Mouse (Mus musculus) liver, embryonic 11.5 days (tissue): Measurements from ENCODE around the gene Cyth4. TPM values are rescaled to one million over a fixed set of nuclear protein-coding genes. Genes with fewer than 3 reads are reported as not detected.

Experiments used
- ATAC-seq: fragments of 200-750 bp; cut with Nextera tagmentation; replicated peaks from 2 replicates; pipeline ENCODE4 v1.8.0; 2017; ENCODE audit warnings: moderate number of reproducible peaks, mild to moderate bottlenecking, moderate TSS enrichment, moderate library complexity; ENCODE audit not compliant: low FRiP score
- DNase-seq: peaks from one replicate; pipeline ENCODE4 v3.0.0-alpha.2; 2017; ENCODE audit warnings: low spot score
- H3K27ac ChIP-seq: fragments of 300-500 bp; sonication (generic); 2 replicates; pipeline ENCODE4 v1.5.1; 2014; ENCODE audit warnings: mild to moderate bottlenecking, low read depth, low read length, control low read depth
- H3K27me3 ChIP-seq: fragments of 300-500 bp; sonication (generic); replicated peaks from 2 replicates; pipeline ENCODE4 v1.6.1; 2014; ENCODE audit warnings: low read length, mixed read lengths; ENCODE audit not compliant: control insufficient read depth, insufficient read depth
- H3K36me3 ChIP-seq: fragments of 300-500 bp; sonication (generic); 2 replicates; pipeline ENCODE4 v1.6.1; 2014; ENCODE audit warnings: mild to moderate bottlenecking, low read length, moderate library complexity, mixed read lengths; ENCODE audit not compliant: control insufficient read depth, insufficient read depth
- H3K4me1 ChIP-seq: fragments of 300-500 bp; sonication (generic); replicated peaks from 2 replicates; pipeline ENCODE4 v1.6.1; 2014; ENCODE audit warnings: low read length, mixed read lengths; ENCODE audit not compliant: control insufficient read depth, insufficient read depth
- H3K4me2 ChIP-seq: fragments of 300-500 bp; sonication (generic); 2 replicates; pipeline ENCODE4 v1.6.1; 2014; ENCODE audit warnings: mild to moderate bottlenecking, control low read depth, moderate library complexity
- H3K4me3 ChIP-seq: fragments of 300-500 bp; sonication (generic); 2 replicates; pipeline ENCODE4 v1.5.1; 2014; ENCODE audit warnings: low read depth, low read length, control low read depth
- H3K9ac ChIP-seq: fragments of 300-500 bp; sonication (generic); 2 replicates; pipeline ENCODE4 v1.6.1; 2014; ENCODE audit warnings: low read depth, low read length, control low read depth
- H3K9me3 ChIP-seq: fragments of 300-500 bp; sonication (generic); 2 replicates; pipeline ENCODE4 v1.6.1; 2016; ENCODE audit warnings: low read length, inconsistent platforms, mixed read lengths; ENCODE audit not compliant: control insufficient read depth
- WGBS: fragments of 180-500 bp; shearing (Covaris S2); extraction: QIAGEN DNeasy Blood & Tissue Kit; methylation state at CpG from one replicate; pipeline ENCODE4 v1.1.7; 2014; 5-methylcytosine and 5-hydroxymethylcytosine counted together
- polyA plus RNA-seq: library from polyadenylated mRNA; unstranded; fragments of >200 nt; fragmentation: Nextera tagmentation; extraction: Ambion mirVana; gene quantifications from 2 replicates; pipeline ENCODE4 v1.2.1, GENCODE M21; 2014

Gene Cyth4
- polyA plus RNA-seq, 1 experiment from 2014 or later, result 7.8 TPM

GRCm38 (mm10) chr15:78572658-78573397 is 24.0 kb upstream of the Cyth4 start, which contains the start of gene Rac2:
Gene Rac2 (minus strand): TSS chr15:78572783.
- Histone ChIP-seq H3K36me3 (no peaks in the 10 kb centered on the region), H3K27ac (peak within 1 kb of the TSS; percentile 98), H3K27me3 (no peaks in the 10 kb centered on the region), H3K9me3 (no peaks in the 10 kb centered on the region), H3K9ac (peak within 1 kb of the TSS; percentile 74), H3K4me1 (peaks cover 27% of the 10 kb centered on the region), H3K4me3 (peak within 1 kb of the TSS; percentile 57), H3K4me2 (peak within 1 kb of the TSS; percentile 73)
- ATAC-seq, result peak; percentile 53
- WGBS, result 42% methylated on average over 8 of the region's 8 CpGs
- no peak for DNase-seq

- ATAC-seq (no peak), DNase-seq (no peak)
- no peak overlapping the region for H3K4me3 ChIP-seq
- no peak overlapping the region for H3K4me2 ChIP-seq
- H3K27me3 ChIP-seq, result no peaks in the 10 kb centered on the region
- no peaks in the 10 kb centered on the region for H3K36me3 ChIP-seq
- H3K4me1 ChIP-seq, result peaks cover 30% of the 10 kb centered on the region
- no peak overlapping the region for H3K27ac ChIP-seq
- no peak overlapping the region for H3K9ac ChIP-seq
- no peaks in the 10 kb centered on the region for H3K9me3 ChIP-seq
- 64% methylated on average over 4 of the region's 4 CpGs for WGBS
These were observed 20.5 kb upstream of the Cyth4 start for GRCm38 (mm10) chr15:78576284-78576810.

- no peak overlapping the region for H3K4me2 ChIP-seq
- no peak overlapping the region for H3K4me3 ChIP-seq
- no peak for DNase-seq
- no peak overlapping the region for H3K27ac ChIP-seq
- no peaks in the 10 kb centered on the region for H3K27me3 ChIP-seq
- WGBS, result 30% methylated on average over 11 of the region's 11 CpGs
- no peak overlapping the region for H3K9ac ChIP-seq
- no peak for ATAC-seq
- peaks cover 12% of the 10 kb centered on the region for H3K4me1 ChIP-seq
- H3K9me3 ChIP-seq, result no peaks in the 10 kb centered on the region
- no peaks in the 10 kb centered on the region for H3K36me3 ChIP-seq
These were observed 13.5 kb upstream of the Cyth4 start for GRCm38 (mm10) chr15:78583352-78583751.

- no peak overlapping the region for H3K27ac ChIP-seq
- no peak overlapping the region for H3K4me3 ChIP-seq
- DNase-seq, result no peak
These were observed 11.4 kb upstream of the Cyth4 start for GRCm38 (mm10) chr15:78585404-78585803.

DNA sequence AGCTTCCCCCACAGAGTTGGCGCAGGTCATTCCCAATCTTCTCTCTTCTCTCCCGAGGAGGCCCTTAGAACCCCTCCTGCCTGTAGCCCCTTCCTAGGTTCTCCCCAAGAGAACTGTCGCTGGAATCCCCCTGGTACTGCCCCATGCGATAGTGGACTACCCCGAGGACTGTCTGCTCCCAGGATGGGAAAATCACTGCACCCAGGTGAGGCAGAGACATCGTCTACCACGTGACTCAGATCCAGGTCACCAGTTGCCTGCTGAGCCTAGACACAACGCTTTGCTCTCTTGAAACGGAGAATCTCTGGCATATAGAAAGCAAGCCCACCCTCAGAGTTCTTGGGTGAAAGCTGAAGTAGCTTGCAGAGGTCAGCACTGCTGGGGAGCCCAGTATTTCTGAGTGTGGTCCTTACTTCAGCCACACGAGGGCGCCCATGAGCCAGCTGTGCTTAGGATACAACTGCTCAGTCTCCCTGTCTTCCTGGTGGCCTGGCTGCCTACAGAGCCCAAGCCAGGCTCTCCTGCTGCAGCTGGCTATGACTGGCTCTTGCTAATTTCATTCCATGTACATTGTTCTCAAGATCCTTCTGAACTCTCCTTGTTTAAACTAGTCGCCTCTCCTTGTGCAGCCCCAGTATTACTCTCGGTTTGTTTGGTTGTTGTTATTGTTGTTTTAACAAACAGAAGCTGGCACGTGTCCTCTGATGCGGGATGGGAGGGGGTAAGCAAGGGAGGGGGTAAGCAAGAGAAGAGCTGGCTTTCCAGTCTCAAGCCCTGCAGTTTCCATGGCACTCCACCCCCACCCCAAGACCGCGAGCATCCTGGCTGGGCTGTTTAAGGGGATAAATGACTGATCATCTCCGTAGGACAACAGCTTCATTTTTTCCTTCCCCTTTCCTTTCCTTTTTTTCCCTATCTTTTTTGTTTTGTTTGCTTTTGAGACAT is 9.5 kb upstream of the Cyth4 start:
- ATAC-seq (peak; percentile 61), DNase-seq (peak; percentile 77)
- H3K9ac ChIP-seq, result no peak overlapping the region
- no peaks in the 10 kb centered on the region for H3K9me3 ChIP-seq
- no peaks in the 10 kb centered on the region for H3K27me3 ChIP-seq
- peaks cover 2% of the 10 kb centered on the region for H3K4me1 ChIP-seq
- WGBS, result 51% methylated on average over 18 of the region's 18 CpGs
- H3K4me2 ChIP-seq, result no peak overlapping the region
- no peaks in the 10 kb centered on the region for H3K36me3 ChIP-seq
- no peak overlapping the region for H3K4me3 ChIP-seq
- no peak overlapping the region for H3K27ac ChIP-seq

More at GRCm38 (mm10) chr15:78585404-78585803, 11.4 kb upstream of the Cyth4 start:
- Histone ChIP-seq H3K9ac (no peak overlapping the region), H3K4me1 (peaks cover 8% of the 10 kb centered on the region), H3K36me3 (no peaks in the 10 kb centered on the region), H3K27me3 (no peaks in the 10 kb centered on the region), H3K4me2 (no peak overlapping the region), H3K9me3 (no peaks in the 10 kb centered on the region)
- 84% methylated on average over 7 of the region's 7 CpGs for WGBS
- no peak for ATAC-seq

DNA sequence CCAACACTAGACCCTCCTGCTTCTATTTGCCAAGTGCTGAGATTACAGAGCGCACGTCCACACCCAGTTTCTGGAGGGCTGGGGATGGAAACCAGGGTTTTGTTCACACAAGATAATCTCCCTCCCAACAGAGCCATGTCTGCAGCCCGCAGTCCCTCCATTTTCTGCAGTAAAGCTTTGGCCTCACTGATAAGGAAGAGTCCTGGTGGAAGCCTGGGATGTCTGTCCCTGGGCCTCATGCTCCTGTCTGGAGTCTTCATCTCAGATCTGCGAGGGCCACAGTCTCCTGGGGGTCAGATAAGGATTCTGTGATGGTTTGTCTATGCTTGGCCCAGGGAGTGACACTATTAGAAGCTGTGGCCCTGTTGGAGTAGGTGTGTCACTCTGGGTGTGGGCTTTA is 8.8 kb upstream of the Cyth4 start:
- DNase-seq (no peak), ATAC-seq (peak; percentile 51)
- 36% methylated on average over 4 of the region's 4 CpGs for WGBS
- Histone ChIP-seq H3K9ac (no peak overlapping the region), H3K27me3 (no peaks in the 10 kb centered on the region), H3K4me1 (peaks cover 2% of the 10 kb centered on the region), H3K9me3 (no peaks in the 10 kb centered on the region), H3K27ac (no peak overlapping the region), H3K36me3 (no peaks in the 10 kb centered on the region), H3K4me3 (no peak overlapping the region), H3K4me2 (no peak overlapping the region)

DNA sequence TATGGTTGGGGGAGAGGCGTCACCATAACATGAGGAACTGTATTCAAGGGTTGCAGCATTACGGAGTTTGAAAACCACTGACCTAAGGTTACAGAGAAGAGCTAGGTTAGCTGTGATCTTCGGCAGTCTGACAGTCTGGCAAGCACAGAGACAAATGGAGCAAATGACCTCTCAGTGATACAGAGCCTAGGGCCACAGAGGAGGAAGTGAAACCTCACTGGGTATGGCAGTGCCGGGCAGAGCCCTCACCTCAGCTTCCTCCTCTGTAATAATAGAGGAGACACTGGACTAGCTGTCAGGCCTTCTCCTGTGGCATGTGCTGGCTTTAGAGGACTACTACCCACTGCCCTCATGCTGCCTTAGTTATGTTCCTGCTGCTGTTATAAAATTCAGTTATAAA is 7.9 kb upstream of the Cyth4 start:
- Histone ChIP-seq H3K9ac (no peak overlapping the region), H3K4me2 (no peak overlapping the region), H3K9me3 (no peaks in the 10 kb centered on the region), H3K4me1 (peaks cover 2% of the 10 kb centered on the region), H3K27me3 (no peaks in the 10 kb centered on the region), H3K27ac (no peak overlapping the region; the same call in 1 of the 2 replicates), H3K36me3 (no peaks in the 10 kb centered on the region), H3K4me3 (no peak overlapping the region)
- DNase-seq (no peak), ATAC-seq (no peak)
- 55% methylated on average over 4 of the region's 4 CpGs for WGBS

DNA sequence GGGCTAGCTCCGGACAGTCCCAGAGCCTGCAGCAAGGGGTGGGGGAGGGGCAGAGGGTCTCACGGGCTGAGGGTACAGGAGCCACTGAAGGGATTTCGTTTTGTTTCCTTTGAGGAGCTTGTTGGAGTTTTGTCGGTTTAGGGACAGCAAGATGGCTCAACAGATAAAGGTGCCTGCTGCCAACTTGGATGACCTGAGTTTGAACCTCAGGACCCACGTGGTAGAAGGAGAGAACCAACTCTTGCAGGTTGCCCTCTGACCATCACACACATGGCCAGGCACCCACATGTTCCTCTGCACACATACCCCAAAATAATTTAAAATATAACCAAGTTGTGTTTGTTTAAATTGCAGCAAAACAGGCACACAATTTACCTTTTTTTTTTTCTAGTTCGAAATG is 6.9 kb upstream of the Cyth4 start:
- Histone ChIP-seq H3K9ac (no peak overlapping the region), H3K9me3 (no peaks in the 10 kb centered on the region), H3K27ac (no peak overlapping the region), H3K4me2 (no peak overlapping the region), H3K36me3 (no peaks in the 10 kb centered on the region), H3K27me3 (no peaks in the 10 kb centered on the region), H3K4me1 (peaks cover 2% of the 10 kb centered on the region), H3K4me3 (no peak overlapping the region)
- no peak for DNase-seq
- WGBS, result 57% methylated on average over 6 of the region's 6 CpGs
- no peak for ATAC-seq
